Mouse (Mus musculus): ENCODE measurements around the gene Ppp1r8.

The Ppp1r8 gene

DNA sequence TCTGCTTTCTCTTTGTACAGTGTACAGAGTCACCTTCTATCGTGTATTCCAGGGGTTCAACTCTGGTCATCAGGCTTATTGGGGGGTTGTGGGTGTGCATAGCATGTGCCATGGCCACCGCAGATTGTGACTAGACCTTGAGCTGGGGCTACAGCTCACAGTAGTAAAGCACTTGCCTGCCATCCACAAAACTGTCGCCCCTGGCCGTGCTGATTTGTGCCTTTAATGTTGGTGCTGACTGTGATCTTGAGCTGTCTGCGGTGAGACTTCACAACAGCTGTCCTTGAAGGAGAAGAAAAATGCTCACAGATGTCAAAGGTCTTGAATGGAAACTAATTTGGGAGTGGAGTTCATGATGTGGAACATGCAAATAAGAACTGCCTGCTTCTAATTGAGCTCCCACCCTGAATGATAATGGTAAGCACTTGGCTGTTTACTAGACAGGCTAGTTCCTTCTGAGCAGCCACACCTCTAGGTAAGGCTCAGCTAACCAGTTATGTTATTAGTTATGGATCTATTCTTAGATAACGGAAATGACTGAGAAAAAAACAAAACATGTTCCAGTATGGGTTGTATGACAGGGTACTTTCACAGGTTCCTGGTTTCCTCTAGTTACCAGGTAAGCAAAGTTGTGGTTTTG, 64.3 kb downstream of the Ppp1r8 start:
- DNase-seq (ENCODE audit: low spot score), result no peak
